Mouse (Mus musculus) CD4-positive naive resting alpha-beta T cell, adult 76 days (primary cell): ENCODE data around the gene Defa26. TPM values are rescaled to one million over a fixed set of nuclear protein-coding genes. Genes with fewer than 3 reads are reported as not detected.

Experiments
- total RNA-seq: library from RNA; stranded (reverse); gene quantifications from one replicate; pipeline ENCODE4 v1.2.4, GENCODE M21; 2023

The Defa26 gene
- total RNA-seq = not detected

GRCm38 (mm10) chr8:21617883-21618282 is at the start of gene Defa26:
Defa26 (plus strand) TSS chr8:21618183.

DNA sequence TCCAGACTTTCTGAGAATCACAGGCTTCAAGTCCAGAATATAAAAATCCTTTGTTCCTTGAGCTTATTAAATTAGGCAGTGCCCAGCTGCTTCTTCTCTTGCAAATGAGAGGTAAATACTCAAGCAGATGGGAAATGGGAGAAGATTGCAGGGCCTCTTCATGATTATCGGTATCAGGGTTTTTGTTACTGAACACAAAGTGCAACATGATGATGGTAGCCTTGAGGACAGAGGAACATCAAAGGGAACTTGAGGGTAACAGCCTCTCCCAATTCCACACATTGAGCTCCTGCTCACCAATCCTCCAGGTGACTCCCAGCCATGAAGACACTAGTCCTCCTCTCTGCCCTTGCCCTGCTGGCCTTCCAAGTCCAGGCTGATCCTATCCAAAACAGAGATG is 35.3 kb upstream of the Defa26 start, which contains the start of gene Defa28:
TSS of gene Defa28 (plus strand) at position 301 of the 400 bp plus-strand sequence.

GRCm38 (mm10) chr8:21594408-21594807 is 23.6 kb upstream of the Defa26 start, which contains the start of gene Gm7861:
Gm7861 (minus strand) TSS chr8:21594508.

DNA sequence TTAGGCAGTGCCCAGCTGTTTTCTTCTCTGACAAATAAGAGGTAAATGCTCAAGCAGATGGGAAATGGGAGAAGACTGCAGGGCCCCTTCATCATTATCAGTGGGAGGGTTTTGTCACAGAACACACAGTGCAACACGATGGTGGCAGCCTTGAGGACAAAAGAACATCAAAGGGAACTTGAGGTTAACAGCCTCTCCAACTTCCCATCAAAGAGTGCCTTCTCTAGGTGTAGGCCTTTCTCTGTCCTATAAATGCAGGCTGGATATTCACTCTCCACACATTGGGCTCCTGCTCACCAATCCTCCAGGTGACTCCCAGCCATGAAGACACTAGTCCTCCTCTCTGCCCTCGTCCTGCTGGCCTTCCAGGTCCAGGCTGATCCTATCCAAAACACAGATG is 37.5 kb downstream of the Defa26 start, which contains the start of gene Defa17:
TSS of gene Defa17 (plus strand) at position 301 of the 400 bp plus-strand sequence.

GRCm38 (mm10) chr8:21665497-21665896 is 47.5 kb downstream of the Defa26 start, which contains the start of gene Defa34:
Defa34 (plus strand) TSS chr8:21665797.

Other genes starting within 250 kb of the Defa26 start
- not detected for gene Defa2, start 239.7 kb upstream of the Defa26 start, total RNA-seq
- gene Defa33, start 226.4 kb upstream of the Defa26 start, total RNA-seq = not detected
- gene Defa36, start 190.8 kb upstream of the Defa26 start, total RNA-seq = not detected
- not detected for gene Gm7849, start 161.6 kb upstream of the Defa26 start, total RNA-seq
- gene Defa20, start 108.9 kb upstream of the Defa26 start, total RNA-seq = not detected
- gene Defa32, start 89.2 kb upstream of the Defa26 start, total RNA-seq = not detected
- gene Defa37, start 52.8 kb upstream of the Defa26 start, total RNA-seq = not detected
- gene Defa28, start 35.2 kb upstream of the Defa26 start, total RNA-seq = not detected
- not detected for gene Gm7861, start 23.7 kb upstream of the Defa26 start, total RNA-seq
- gene Defa17, start 37.6 kb downstream of the Defa26 start, total RNA-seq = not detected
- gene Defa34, start 47.6 kb downstream of the Defa26 start, total RNA-seq = not detected
- not detected for gene AY761184, start 85.5 kb downstream of the Defa26 start, total RNA-seq
- not detected for gene Defa24, start 116.3 kb downstream of the Defa26 start, total RNA-seq
- gene Defb50, start 205.4 kb downstream of the Defa26 start, total RNA-seq = not detected
- gene Defb2, start 221.7 kb downstream of the Defa26 start, total RNA-seq = not detected
- gene Defb10, start 240.7 kb downstream of the Defa26 start, total RNA-seq = not detected